Comparison of ENCODE assay signal across 5 mouse cellular contexts in the genomic region with DNA sequence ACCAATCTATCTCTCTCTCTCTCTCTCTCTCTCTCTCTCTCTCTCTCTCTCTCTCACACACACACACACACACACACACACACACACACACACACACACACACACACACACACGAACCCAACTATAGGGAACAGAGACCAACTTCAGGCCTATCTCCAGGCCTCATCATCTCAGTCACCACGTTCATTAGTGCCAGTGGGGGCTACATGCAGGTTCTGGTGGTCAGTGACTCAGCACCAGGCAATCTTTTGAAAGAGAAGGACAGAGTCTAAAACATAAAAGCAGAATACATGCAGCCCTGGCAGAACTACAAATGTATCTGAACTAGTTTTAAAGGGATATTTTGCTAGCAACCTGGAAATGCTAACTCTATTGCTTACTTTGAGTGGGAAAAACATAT. TPM values are rescaled to one million over a fixed set of nuclear protein-coding genes. Genes with fewer than 3 reads are reported as not detected.
DNase-seq lines count a peak whose midpoint lies in the region; ATAC-seq lines count a peak whose summit lies in the region.
"Not testable (repeated sequence)": the region's sequence is repeated elsewhere in the genome, so short reads cannot be mapped to it uniquely, and the experiment has no call there.

No protein-coding gene starts in this region.

- WGBS in heart, embryonic 10.5 days: 73% methylated on average over 2 of the region's 2 CpGs

- peaks cover 29% of the 10 kb centered on the region for H3K36me3 ChIP-seq in heart, embryonic 10.5 days

- not testable (repeated sequence) for H3K4me1 ChIP-seq in heart, embryonic 10.5 days

- H3K27ac ChIP-seq in heart, embryonic 10.5 days: not testable (repeated sequence)

- H3K9me3 ChIP-seq in heart, embryonic 10.5 days: not testable (repeated sequence)

- H3K4me3 ChIP-seq in heart, embryonic 10.5 days: not testable (repeated sequence)

- ATAC-seq in common myeloid progenitor, adult 5-6 weeks (replicated peaks; ENCODE audit: low read depth, poor library complexity, severe bottlenecking): peak; percentile 62; the same call in 1 of the 2 replicates
- ATAC-seq in megakaryocyte-erythroid progenitor cell, adult 5-6 weeks (replicated peaks; ENCODE audit: low FRiP score, low TSS enrichment, poor library complexity, severe bottlenecking): peak; percentile 63; the same call in 1 of the 2 replicates

- not testable (repeated sequence) for H3K27me3 ChIP-seq in heart, embryonic 10.5 days (ENCODE audit: insufficient read depth, poor library complexity, severe bottlenecking)

- peak; percentile 77 for DNase-seq in 416B (ENCODE audit: low read depth)
- peak; percentile 25 for DNase-seq in Muller cell, postnatal 12 days (ENCODE audit: inconsistent ontology term)
- DNase-seq in heart, embryonic 10.5 days (ENCODE audit: low spot score): peak; percentile 2

RNA-seq across cellular contexts. Expression of gene C2cd2, which starts 15.4 kb away (rescaled TPM):
- 20.3 and 29.3 TPM in 2 replicates for total RNA-seq in common myeloid progenitor, adult 5-6 weeks (2017)
- 16.3 and 18.4 TPM in 2 replicates for polyA plus RNA-seq in heart, embryonic 10.5 days (2016; fragmentation: Nextera tagmentation; extraction: Ambion mirVana)
- total RNA-seq in megakaryocyte-erythroid progenitor cell, adult 5-6 weeks (2014; fragmentation: Nextera tagmentation): 10.0 and 19.5 TPM in 2 replicates
- total RNA-seq in megakaryocyte-erythroid progenitor cell, adult 5-6 weeks (2017): 18.2 and 21.9 TPM in 2 replicates

RNA-seq across cellular contexts. Expression of gene Zbtb21, which starts 15.4 kb away (rescaled TPM):
- total RNA-seq in common myeloid progenitor, adult 5-6 weeks (2017): 14.7 and 20.9 TPM in 2 replicates
- polyA plus RNA-seq in heart, embryonic 10.5 days (2016; fragmentation: Nextera tagmentation; extraction: Ambion mirVana): 10.1 and 10.2 TPM in 2 replicates
- 12.0 and 19.6 TPM in 2 replicates for total RNA-seq in megakaryocyte-erythroid progenitor cell, adult 5-6 weeks (2014; fragmentation: Nextera tagmentation)
- total RNA-seq in megakaryocyte-erythroid progenitor cell, adult 5-6 weeks (2017): 7.5 and 10.3 TPM in 2 replicates

RNA-seq across cellular contexts. Expression of gene B230307C23Rik, which starts 50.1 kb away (rescaled TPM):
- total RNA-seq in common myeloid progenitor, adult 5-6 weeks (2017): 38.6 and 43.5 TPM in 2 replicates
- polyA plus RNA-seq in heart, embryonic 10.5 days (2016; fragmentation: Nextera tagmentation; extraction: Ambion mirVana): 15.3 and 20.1 TPM in 2 replicates
- total RNA-seq in megakaryocyte-erythroid progenitor cell, adult 5-6 weeks (2014; fragmentation: Nextera tagmentation): 25.2 and 35.0 TPM in 2 replicates
- total RNA-seq in megakaryocyte-erythroid progenitor cell, adult 5-6 weeks (2017): 79.4 and 105 TPM in 2 replicates

Comparison
In these comparisons a context has a peak if more than half of its experiments do, and no peak if none do; other contexts are left out.
1. DNase-seq: peak in every context shown above with its lines; median percentile 77 in 416B; 25 in Muller cell, postnatal 12 days; 2 in heart, embryonic 10.5 days.